Mouse (Mus musculus) adrenal gland, postnatal 10 days (tissue): ENCODE data around the gene Prn. TPM values are rescaled to one million over a fixed set of nuclear protein-coding genes. Genes with fewer than 3 reads are reported as not detected.

Experiments used
- DNase-seq: peaks from one replicate; pipeline ENCODE4 v3.0.0; 2021; ENCODE audit warnings: mixed read lengths
- long read RNA-seq, 2 experiments: library from polyadenylated mRNA; stranded (forward); transcript quantifications; one replicate each; pipeline ENCODE4 v2.0.0; 2021
- total RNA-seq, 2 experiments: library from RNA; stranded (reverse); gene quantifications; 2 replicates each; pipeline ENCODE4 v1.2.3; 2021

Gene Prn
- not detected for total RNA-seq
- long read RNA-seq, experiment 1: 0 reads
- long read RNA-seq, experiment 2, partial matches to known transcripts: 1 of 1 reads
- long read RNA-seq, experiment 2, other reads (novel, unspliced or antisense): 0 of 1 reads

GRCm38 (mm10) chr2:131909683-131910572 is at the start of gene Prn, which contains the start of gene Prnp:
Prn (plus strand) TSS chr2:131909957.
Prnp (plus strand) TSS chr2:131909928.
- peak; percentile 95 for DNase-seq

GRCm38 (mm10) chr2:131862617-131863275 is 47.0 kb upstream of the Prn start:
- no peak for DNase-seq

- no peak for DNase-seq
Measured at GRCm38 (mm10) chr2:131863472-131863871, 46.3 kb upstream of the Prn start.

GRCm38 (mm10) chr2:131864262-131864796 is 45.4 kb upstream of the Prn start:
- DNase-seq: no peak

GRCm38 (mm10) chr2:131866676-131867075 is 43.1 kb upstream of the Prn start:
- DNase-seq: no peak

GRCm38 (mm10) chr2:131868983-131869382 is 40.8 kb upstream of the Prn start:
- DNase-seq: no peak

- peak; percentile 57 for DNase-seq
Measured at GRCm38 (mm10) chr2:131873376-131873775, 36.4 kb upstream of the Prn start.

GRCm38 (mm10) chr2:131876551-131877265 is 33.0 kb upstream of the Prn start:
- no peak for DNase-seq

GRCm38 (mm10) chr2:131881766-131882165 is 28.0 kb upstream of the Prn start:
- DNase-seq: no peak

GRCm38 (mm10) chr2:131883136-131883535 is 26.6 kb upstream of the Prn start:
- DNase-seq: no peak

- no peak for DNase-seq
Measured at GRCm38 (mm10) chr2:131886503-131887160, 23.1 kb upstream of the Prn start.

GRCm38 (mm10) chr2:131888233-131888632 is 21.5 kb upstream of the Prn start:
- no peak for DNase-seq

- DNase-seq: no peak
Measured at GRCm38 (mm10) chr2:131892534-131892933, 17.2 kb upstream of the Prn start.

GRCm38 (mm10) chr2:131895106-131895505 is 14.7 kb upstream of the Prn start:
- DNase-seq: no peak

GRCm38 (mm10) chr2:131896011-131896410 is 13.7 kb upstream of the Prn start:
- DNase-seq: no peak

GRCm38 (mm10) chr2:131897336-131898109 is 12.2 kb upstream of the Prn start:
- DNase-seq: no peak

- DNase-seq: no peak
Measured at GRCm38 (mm10) chr2:131902423-131902822, 7.3 kb upstream of the Prn start.

GRCm38 (mm10) chr2:131902867-131903266 is 6.9 kb upstream of the Prn start:
- DNase-seq: peak; percentile 18

- DNase-seq: no peak
Measured at GRCm38 (mm10) chr2:131905025-131905424, 4.7 kb upstream of the Prn start.

- DNase-seq: no peak
Measured at GRCm38 (mm10) chr2:131905776-131906175, 4.0 kb upstream of the Prn start.

- DNase-seq: no peak
Measured at GRCm38 (mm10) chr2:131906266-131906665, 3.5 kb upstream of the Prn start.
